ENCODE assay signal across 19 mouse cellular contexts in the genomic region with DNA sequence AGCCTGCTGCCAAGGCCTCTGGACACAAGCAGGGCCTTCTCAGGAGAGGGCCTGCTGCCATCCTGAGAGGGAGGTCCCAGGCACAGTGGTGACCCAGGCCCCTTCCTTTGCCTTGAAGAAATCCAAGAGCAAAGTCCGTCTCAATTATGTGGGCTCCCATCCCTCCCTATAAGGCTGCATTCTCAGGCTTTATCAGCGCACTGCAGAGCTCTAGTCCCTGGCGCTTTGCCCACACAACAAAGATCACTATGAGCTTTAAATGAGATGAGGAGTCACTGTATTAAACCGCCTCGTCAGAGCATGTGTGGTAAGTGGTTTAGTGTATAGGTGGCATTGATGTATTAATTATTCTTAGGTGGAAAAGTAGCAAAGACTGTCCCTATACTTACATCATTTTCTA.
A peak's percentile ranks its signal among the peaks of the same experiment; 100 is the strongest.
DNase-seq lines count a peak whose midpoint lies in the region; ATAC-seq and TF ChIP-seq lines count a peak whose summit lies in the region.
"Had no signal": no experiment of that assay in that cellular context is flagged by ENCODE, and none has a peak within 500 bp of the region (broad histone marks: within the 10 kb centered on the region; RNA-seq: fewer than 3 reads in every experiment).

No protein-coding gene starts in this region.

- H3K36me3 ChIP-seq in heart, embryonic 14.5 days (ENCODE audit: control insufficient read depth, insufficient read depth, low read length), result no peaks in the 10 kb centered on the region
- no peaks in the 10 kb centered on the region for H3K36me3 ChIP-seq in lung, embryonic 14.5 days (ENCODE audit: insufficient read depth)
- no peaks in the 10 kb centered on the region for H3K36me3 ChIP-seq in liver, embryonic 13.5 days
- H3K36me3 ChIP-seq: hindbrain, embryonic 10.5 days; kidney, embryonic 15.5 days; limb, embryonic 10.5 days; liver, embryonic 15.5 days; stomach, embryonic 15.5 days had no signal

- no peak overlapping the region for H3K9ac ChIP-seq in heart, embryonic 14.5 days (ENCODE audit: low read length)
- H3K9ac ChIP-seq in lung, embryonic 14.5 days, result no peak overlapping the region
- H3K9ac ChIP-seq in liver, embryonic 13.5 days, result no peak overlapping the region
- H3K9ac ChIP-seq: forebrain, embryonic 13.5 days; kidney, embryonic 15.5 days; liver, embryonic 15.5 days; stomach, embryonic 15.5 days had no signal

- H3K4me3 ChIP-seq in heart, embryonic 14.5 days (ENCODE audit: control insufficient read depth in 1 of 2, insufficient read depth in 1 of 2, low read depth in 1 of 2, low read length in 2 of 2), result no peak overlapping the region
- no peak overlapping the region for H3K4me3 ChIP-seq in lung, embryonic 14.5 days (ENCODE audit: low read depth, low read length)
- no peak overlapping the region for H3K4me3 ChIP-seq in liver, embryonic 13.5 days (replicated peaks)
- H3K4me3 ChIP-seq: forebrain, embryonic 13.5 days; hindbrain, embryonic 10.5 days; kidney, embryonic 15.5 days; limb, embryonic 10.5 days; liver, embryonic 15.5 days; stomach, embryonic 15.5 days had no signal

- no peak for DNase-seq in heart, postnatal 14 days
- DNase-seq in lung, embryonic 14.5 days, result peak; percentile 41
- no peak for DNase-seq in lung, postnatal 36 days
- peak; percentile 45 for DNase-seq in MN1 (ENCODE audit: low spot score)
- peak; percentile 10 for DNase-seq in liver, embryonic 13.5 days
- no peak for DNase-seq in right cerebral cortex, postnatal 4 days
- no peak for DNase-seq in frontal cortex, adult 2 months (ENCODE audit: extremely low spot score in 1 of 2, low spot score in 1 of 2)
- DNase-seq: adrenal gland, postnatal 36 days; cerebellum, postnatal 14 days; spleen, adult 18-20 months had no signal

- no peak overlapping the region for H3K4me2 ChIP-seq in heart, embryonic 14.5 days (ENCODE audit: low read length)
- no peak overlapping the region for H3K4me2 ChIP-seq in lung, embryonic 14.5 days
- H3K4me2 ChIP-seq in liver, embryonic 13.5 days, result no peak overlapping the region
- H3K4me2 ChIP-seq: forebrain, embryonic 13.5 days; kidney, embryonic 15.5 days; liver, embryonic 15.5 days; midbrain, embryonic 11.5 days; stomach, embryonic 15.5 days had no signal

- ATAC-seq in heart, embryonic 14.5 days (ENCODE audit: insufficient number of reproducible peaks, insufficient read depth, low FRiP score, low read depth), result peak; percentile 45; the same call in 1 of the 2 replicates
- ATAC-seq in lung, embryonic 14.5 days (ENCODE audit: insufficient read depth), result no peak
- ATAC-seq in liver, embryonic 13.5 days (ENCODE audit: low read depth), result no peak
- ATAC-seq: forebrain, embryonic 13.5 days; inflammation-experienced regulatory T-cells, adult 6 months had no signal

- TF ChIP-seq CTCF in lung, embryonic 14.5 days (IDR thresholded peaks at IDR 0.05; ENCODE audit: low read depth), result no peak

- peak overlapping the region; percentile 25 to 26; a peak in 3 of 4 replicates for H3K27ac ChIP-seq in heart, embryonic 14.5 days (replicated peaks in 1 of 2; ENCODE audit: control insufficient read depth in 1 of 2, insufficient read depth in 1 of 2, low read depth in 2 of 2, low read length in 2 of 2)
- H3K27ac ChIP-seq in lung, embryonic 14.5 days (ENCODE audit: low read depth), result no peak overlapping the region
- H3K27ac ChIP-seq in liver, embryonic 13.5 days, result no peak overlapping the region
- H3K27ac ChIP-seq: forebrain, embryonic 13.5 days; hindbrain, embryonic 10.5 days; kidney, embryonic 15.5 days; limb, embryonic 10.5 days; liver, embryonic 15.5 days; stomach, embryonic 15.5 days had no signal

- H3K27me3 ChIP-seq in heart, embryonic 14.5 days (ENCODE audit: control insufficient read depth, insufficient read depth, low read length), result no peaks in the 10 kb centered on the region
- no peaks in the 10 kb centered on the region for H3K27me3 ChIP-seq in lung, embryonic 14.5 days (ENCODE audit: insufficient read depth, low read length)
- H3K27me3 ChIP-seq in liver, embryonic 13.5 days, result no peaks in the 10 kb centered on the region
- H3K27me3 ChIP-seq: forebrain, embryonic 13.5 days; kidney, embryonic 15.5 days; liver, embryonic 15.5 days; stomach, embryonic 15.5 days had no signal

- 22% methylated on average over 5 of the region's 5 CpGs for WGBS in heart, embryonic 14.5 days
- 58% methylated on average over 5 of the region's 5 CpGs for WGBS in lung, embryonic 14.5 days
- WGBS in liver, embryonic 13.5 days (ENCODE audit: insufficient replicate concordance), result 36% methylated on average over 5 of the region's 5 CpGs

- peaks cover 11 to 24% of the 10 kb centered on the region in 2 experiments for H3K4me1 ChIP-seq in heart, embryonic 14.5 days (ENCODE audit: control insufficient read depth in 2 of 2, insufficient read depth in 2 of 2, low read length in 2 of 2)
- no peaks in the 10 kb centered on the region for H3K4me1 ChIP-seq in lung, embryonic 14.5 days (ENCODE audit: insufficient read depth)
- H3K4me1 ChIP-seq in liver, embryonic 13.5 days (replicated peaks), result peaks cover 22% of the 10 kb centered on the region
- H3K4me1 ChIP-seq: kidney, embryonic 15.5 days; stomach, embryonic 15.5 days had no signal

- H3K9me3 ChIP-seq in heart, embryonic 14.5 days (ENCODE audit: control insufficient read depth, low read length), result no peaks in the 10 kb centered on the region
- no peaks in the 10 kb centered on the region for H3K9me3 ChIP-seq in lung, embryonic 14.5 days (ENCODE audit: low read depth, low read length)
- no peaks in the 10 kb centered on the region for H3K9me3 ChIP-seq in liver, embryonic 13.5 days (replicated peaks)
- H3K9me3 ChIP-seq: forebrain, embryonic 13.5 days; hindbrain, embryonic 10.5 days; kidney, embryonic 15.5 days; limb, embryonic 10.5 days; liver, embryonic 15.5 days; stomach, embryonic 15.5 days had no signal

- intact Hi-C loops in heart, postnatal 14 days (cut with DNase I), result no loop called here

Comparison
In these comparisons a context has a peak if more than half of its experiments do, and no peak if none do; other contexts are left out.
1. DNase-seq: peak in lung, embryonic 14.5 days (single experiment), MN1 (single experiment) and liver, embryonic 13.5 days (single experiment); none in heart, postnatal 14 days (0 of 2), lung, postnatal 36 days (single experiment), right cerebral cortex, postnatal 4 days (single experiment) and frontal cortex, adult 2 months (0 of 2).
2. H3K27ac ChIP-seq: peak in heart, embryonic 14.5 days (2 of 2); none in lung, embryonic 14.5 days (single experiment) and liver, embryonic 13.5 days (single experiment).